Mouse (Mus musculus) bone marrow, adult 2 months (tissue): ENCODE results near the gene E330017A01Rik.

Source experiments
- CTCF ChIP-seq: fragments of 200-500 bp; IDR thresholded peaks from 2 replicates; pipeline ENCODE4 v1.5.1; 2011; ENCODE audit warnings: low read length, control low read depth; ENCODE audit not compliant: control insufficient read depth, insufficient read depth
- POLR2A ChIP-seq: fragments of 200-500 bp; IDR thresholded peaks from 2 replicates; pipeline ENCODE4 v1.6.1; 2011; ENCODE audit warnings: low read depth, mild to moderate bottlenecking, control low read depth, low read length, borderline replicate concordance; ENCODE audit not compliant: control insufficient read depth

DNA sequence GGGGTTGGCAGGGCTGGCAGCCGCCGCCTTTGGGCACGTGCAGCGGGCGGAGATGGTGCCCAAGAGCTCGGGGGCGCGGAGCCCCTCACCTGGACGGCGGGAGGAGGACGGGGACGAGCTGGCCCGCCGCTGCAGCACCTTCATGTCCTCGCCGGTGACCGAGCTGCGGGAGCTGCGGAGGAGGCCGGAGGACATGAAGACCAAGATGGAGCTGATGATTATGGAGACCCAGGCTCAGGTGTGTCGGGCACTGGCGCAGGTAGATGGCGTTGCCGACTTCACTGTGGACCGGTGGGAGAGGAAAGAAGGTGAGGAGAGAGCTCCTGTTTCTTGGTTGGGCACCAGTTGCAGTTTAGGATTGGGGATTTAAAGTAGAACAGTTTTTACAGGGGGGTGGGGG lies 32.1 kb upstream of the E330017A01Rik start:
- TF ChIP-seq CTCF (no peak), POLR2A (no peak)
